Mouse (Mus musculus): ENCODE data around the gene Cep152. TPM values are rescaled to one million over a fixed set of nuclear protein-coding genes. Genes with fewer than 3 reads are reported as not detected.

Cep152 gene
- 1 to 10 TPM in 1 of 4 experiments, under 1 TPM in 3; 0.58 to 1.0 (median 0.78) TPM for total RNA-seq (2022)

- peak; percentile 96 to 98 for DNase-seq (ENCODE audit: low spot score in 2 of 2)
Observed at GRCm38 (mm10) chr2:125624837-125625351, at the start of gene Cep152. Gene Cep152, minus strand, starts transcription at chr2:125625113.

- peak; percentile 22 to 53 for DNase-seq (ENCODE audit: low spot score in 2 of 2)
Observed at GRCm38 (mm10) chr2:125672957-125673631, 48.2 kb upstream of the Cep152 start, which contains the start of gene Eid1. Gene Eid1, plus strand, starts transcription at chr2:125673095.

- no peak for DNase-seq (ENCODE audit: low spot score in 2 of 2)
Observed at GRCm38 (mm10) chr2:125672568-125672956, 47.6 kb upstream of the Cep152 start.

DNA sequence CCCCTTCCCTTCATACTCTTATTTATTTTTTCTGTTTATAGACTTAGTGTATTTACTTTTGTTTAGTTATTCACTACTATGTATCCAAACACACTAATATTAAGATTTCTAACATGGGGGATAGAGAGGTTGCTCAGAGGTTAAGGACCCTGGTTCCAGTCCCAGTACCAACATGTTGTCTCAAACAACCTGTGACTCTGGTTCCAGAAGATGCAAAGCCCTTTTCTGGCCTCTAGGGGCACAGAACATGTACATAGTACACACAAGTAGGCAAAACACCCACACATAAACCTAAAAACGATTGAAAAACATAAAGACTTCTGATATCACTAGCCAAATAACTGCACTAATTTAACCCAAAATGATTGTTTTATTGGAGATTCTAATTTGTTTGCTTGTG lies 45.9 kb upstream of the Cep152 start:
- DNase-seq (ENCODE audit: low spot score in 2 of 2), result no peak

DNA sequence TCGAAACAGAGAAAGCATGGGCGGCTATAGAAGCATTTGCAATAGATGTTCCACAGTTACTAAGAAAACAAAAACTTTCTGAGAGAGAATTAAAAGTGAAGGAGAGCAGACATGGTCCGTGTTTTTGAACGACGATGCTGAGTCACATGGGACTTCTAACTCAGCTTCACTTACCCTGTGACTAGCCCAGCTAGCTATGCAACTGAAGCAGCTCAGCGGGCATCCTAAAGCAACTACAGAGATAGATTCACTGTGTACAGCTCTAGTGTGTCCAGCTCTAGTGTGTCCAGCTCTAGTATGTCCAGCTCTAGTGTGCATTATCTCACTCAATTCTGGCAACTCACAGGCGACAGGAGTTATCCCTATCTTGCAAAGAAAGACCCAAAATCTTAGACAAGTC lies 42.8 kb upstream of the Cep152 start:
- no peak for DNase-seq (ENCODE audit: low spot score in 2 of 2)

DNA sequence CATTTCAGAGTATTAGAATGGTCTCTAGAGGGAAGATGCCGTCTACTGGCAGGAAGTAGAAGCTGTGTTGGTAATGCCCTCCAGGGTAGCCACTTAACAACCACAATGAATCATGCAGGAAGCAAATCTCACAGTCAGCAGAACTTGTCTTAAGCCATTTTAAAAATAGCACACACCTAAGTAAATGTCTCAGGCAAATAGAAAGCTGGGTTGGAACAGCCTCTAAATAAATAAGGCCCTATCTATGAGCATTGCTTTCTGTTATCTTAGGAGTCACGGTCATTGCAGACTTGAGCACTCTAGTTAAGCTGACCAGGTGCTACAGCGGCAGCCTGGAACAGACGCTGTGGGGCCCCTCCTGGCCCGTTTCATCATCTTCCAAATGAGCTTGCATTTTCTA lies 42.3 kb upstream of the Cep152 start:
- DNase-seq (ENCODE audit: low spot score in 2 of 2), result no peak

- DNase-seq (ENCODE audit: low spot score in 2 of 2), result no peak
Observed at GRCm38 (mm10) chr2:125666668-125667067, 41.8 kb upstream of the Cep152 start.

- no peak for DNase-seq (ENCODE audit: low spot score in 2 of 2)
Observed at GRCm38 (mm10) chr2:125665909-125666308, 41.0 kb upstream of the Cep152 start.

- no peak for DNase-seq (ENCODE audit: low spot score in 2 of 2)
Observed at GRCm38 (mm10) chr2:125665213-125665612, 40.3 kb upstream of the Cep152 start.

DNA sequence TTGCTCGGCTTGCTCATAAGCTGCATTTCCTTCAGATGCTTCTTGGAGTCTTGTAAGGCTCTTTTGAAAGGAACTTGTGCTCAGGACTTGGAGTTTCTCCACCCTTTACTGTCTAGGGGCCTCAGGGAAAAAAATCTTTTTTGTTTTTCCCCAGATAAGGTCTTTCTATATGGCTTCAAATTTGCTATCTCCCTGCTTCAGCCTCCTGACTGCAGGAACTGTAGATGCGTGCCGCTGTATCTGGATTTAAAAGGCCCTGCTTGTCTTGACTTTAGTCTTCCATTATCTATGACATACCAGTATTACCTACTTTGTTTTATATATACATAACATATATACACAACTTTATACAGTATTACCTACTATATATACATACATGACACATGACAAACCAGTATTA lies 37.6 kb upstream of the Cep152 start:
- DNase-seq (ENCODE audit: low spot score in 2 of 2), result no peak

DNA sequence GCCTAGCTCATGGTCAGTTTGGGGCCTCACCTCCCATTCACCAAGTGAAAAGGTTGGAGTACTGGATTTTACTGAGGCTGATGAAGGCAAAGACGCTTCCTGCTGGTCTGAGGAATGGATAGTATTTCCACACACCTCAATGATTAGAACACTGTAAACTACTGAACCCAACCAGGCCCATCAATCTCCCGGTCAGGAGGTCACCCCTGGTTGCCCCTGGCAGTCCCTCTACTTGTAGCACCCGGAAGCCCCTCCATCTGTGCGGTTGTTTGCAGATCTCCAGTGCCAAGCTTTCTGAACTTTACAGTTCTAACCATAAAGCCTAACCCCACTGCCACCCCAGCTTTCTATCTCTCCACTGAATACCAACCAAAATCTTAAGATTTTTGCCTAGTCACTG lies 36.2 kb upstream of the Cep152 start:
- no peak for DNase-seq (ENCODE audit: low spot score in 2 of 2)

DNA sequence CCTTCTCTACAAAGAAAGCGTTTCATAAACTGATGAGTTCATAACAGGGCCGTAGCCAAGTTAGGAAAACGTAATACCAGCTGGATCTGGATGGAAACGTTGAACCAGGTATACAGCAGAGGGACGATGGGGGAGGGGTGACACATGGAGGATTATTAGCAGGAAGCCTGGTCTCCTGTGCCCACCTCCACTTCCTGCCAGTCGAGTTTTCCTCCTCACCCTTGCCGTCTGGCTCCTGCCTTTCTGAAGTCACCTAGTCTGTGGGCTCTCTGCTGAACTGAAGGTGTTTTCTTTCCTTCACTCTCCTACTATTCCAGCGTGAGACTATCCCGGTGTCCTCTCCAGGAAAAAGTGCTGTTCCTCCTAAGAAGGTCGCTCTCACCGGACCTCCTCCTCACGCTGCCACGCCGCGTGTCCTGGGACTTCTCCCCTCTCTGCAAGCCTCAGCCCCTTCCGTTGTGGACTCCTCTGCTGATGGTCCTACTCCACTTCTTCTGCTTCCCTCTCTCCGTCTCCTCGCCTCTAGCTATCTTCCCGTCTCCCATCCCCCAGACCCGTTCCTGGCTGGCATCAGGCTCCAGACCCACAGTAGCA lies 35.7 kb upstream of the Cep152 start:
- no peak for DNase-seq (ENCODE audit: low spot score in 2 of 2)

GRCm38 (mm10) chr2:125659823-125660536 lies 35.1 kb upstream of the Cep152 start:
- DNase-seq (ENCODE audit: low spot score in 2 of 2), result no peak

GRCm38 (mm10) chr2:125655391-125655790 lies 30.5 kb upstream of the Cep152 start:
- no peak for DNase-seq (ENCODE audit: low spot score in 2 of 2)

GRCm38 (mm10) chr2:125653286-125653685 lies 28.4 kb upstream of the Cep152 start:
- no peak for DNase-seq (ENCODE audit: low spot score in 2 of 2)

DNA sequence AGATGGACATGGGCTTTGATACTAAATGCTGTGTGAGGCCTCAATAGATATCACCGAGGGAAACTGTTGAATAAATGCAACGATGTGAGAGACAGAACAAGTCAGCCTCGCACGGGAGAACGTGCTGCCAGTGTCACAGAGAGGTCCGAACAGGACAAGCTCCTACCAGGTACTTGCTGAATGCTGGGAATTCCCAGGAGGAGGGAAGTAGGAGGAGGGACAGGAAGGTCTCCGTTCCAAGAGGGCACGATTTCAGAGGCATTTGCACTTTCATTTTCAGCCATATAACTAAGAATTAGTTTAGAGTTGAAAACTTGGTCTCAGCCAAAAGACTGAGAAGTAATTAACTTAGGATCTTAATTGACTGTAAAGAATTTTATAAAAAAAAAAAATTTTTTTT lies 26.6 kb upstream of the Cep152 start:
- no peak for DNase-seq (ENCODE audit: low spot score in 2 of 2)

GRCm38 (mm10) chr2:125650742-125651352 lies 25.9 kb upstream of the Cep152 start:
- DNase-seq (ENCODE audit: low spot score in 2 of 2), result no peak

- no peak for DNase-seq (ENCODE audit: low spot score in 2 of 2)
Observed at GRCm38 (mm10) chr2:125650038-125650437, 25.1 kb upstream of the Cep152 start.

GRCm38 (mm10) chr2:125644912-125645311 lies 20.0 kb upstream of the Cep152 start:
- no peak for DNase-seq (ENCODE audit: low spot score in 2 of 2)

DNA sequence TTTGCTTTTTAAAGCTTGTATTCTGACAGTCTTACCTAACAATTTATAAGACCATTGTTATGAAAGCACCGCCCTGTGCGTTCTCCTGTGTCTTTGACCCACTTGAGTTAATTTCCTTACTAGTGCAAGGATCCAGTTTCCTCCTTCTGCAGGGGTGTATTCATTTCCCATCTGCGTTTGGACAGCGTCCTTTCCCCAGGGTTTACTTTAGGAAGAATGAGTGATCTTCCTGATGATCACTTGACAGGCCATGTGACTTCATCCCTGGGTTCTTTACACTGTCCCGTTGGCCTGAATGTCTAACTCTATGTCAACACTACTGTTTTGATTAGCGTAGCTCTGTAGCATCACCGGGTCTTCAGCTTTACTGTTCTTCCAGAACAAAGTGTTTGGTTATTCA lies 12.4 kb upstream of the Cep152 start:
- DNase-seq (ENCODE audit: low spot score in 2 of 2), result no peak

- no peak for DNase-seq (ENCODE audit: low spot score in 2 of 2)
Observed at GRCm38 (mm10) chr2:125630010-125630409, 5.1 kb upstream of the Cep152 start.

GRCm38 (mm10) chr2:125628487-125628886 lies 3.6 kb upstream of the Cep152 start:
- no peak for DNase-seq (ENCODE audit: low spot score in 2 of 2)

Data from gastrocnemius, adult 8-10 months (tissue).